Mouse (Mus musculus) spleen, adult 2 months (tissue): ENCODE data around the gene Adgrd1.

Experiments used
- CTCF ChIP-seq: fragments of 200-500 bp; IDR thresholded peaks from 2 replicates; pipeline ENCODE4 v1.5.1; 2011; ENCODE audit warnings: mild to moderate bottlenecking, inconsistent platforms; ENCODE audit not compliant: insufficient read depth, insufficient read length, insufficient replicate concordance; ENCODE audit errors: extremely low read depth
- POLR2A ChIP-seq: fragments of 200-500 bp; IDR thresholded peaks from 2 replicates; pipeline ENCODE4 v1.6.1; 2011; ENCODE audit warnings: low read depth, low read length, inconsistent platforms

- no peak for TF ChIP-seq CTCF
- TF ChIP-seq POLR2A = no peak
Measured at GRCm38 (mm10) chr5:129208279-129208678, 111.7 kb downstream of the Adgrd1 start.
